Mouse (Mus musculus) lung, embryonic 14.5 days (tissue): ENCODE results near the gene C030005K15Rik. TPM values are rescaled to one million over a fixed set of nuclear protein-coding genes. Genes with fewer than 3 reads are reported as not detected.
"Not testable (repeated sequence)": the region's sequence is repeated elsewhere in the genome, so short reads cannot be mapped to it uniquely, and the experiment has no call there.

Experiments
- ATAC-seq: fragments of 200-750 bp; cut with Nextera tagmentation; 2 replicates; pipeline ENCODE4 v1.8.0; 2017; ENCODE audit warnings: mild to moderate bottlenecking, moderate TSS enrichment, moderate library complexity; ENCODE audit not compliant: insufficient read depth
- DNase-seq: peaks from one replicate; pipeline ENCODE4 v3.0.0-alpha.2; 2015
- H3K27ac ChIP-seq: fragments of 300-500 bp; sonication (generic); 2 replicates; pipeline ENCODE4 v1.5.1; 2014; ENCODE audit warnings: low read depth, mild to moderate bottlenecking, moderate library complexity
- H3K27me3 ChIP-seq: fragments of 300-500 bp; sonication (generic); 2 replicates; pipeline ENCODE4 v1.6.1; 2014; ENCODE audit warnings: low read length, control low read depth; ENCODE audit not compliant: insufficient read depth
- H3K36me3 ChIP-seq: fragments of 300-500 bp; sonication (generic); 2 replicates; pipeline ENCODE4 v1.6.1; 2014; ENCODE audit warnings: control low read depth; ENCODE audit not compliant: insufficient read depth
- H3K4me1 ChIP-seq: fragments of 300-500 bp; sonication (generic); 2 replicates; pipeline ENCODE4 v1.6.1; 2014; ENCODE audit warnings: antibody characterized with exemption, control low read depth; ENCODE audit not compliant: insufficient read depth
- H3K4me2 ChIP-seq: fragments of 300-500 bp; sonication (generic); 2 replicates; pipeline ENCODE4 v1.6.1; 2014; ENCODE audit warnings: mild to moderate bottlenecking
- H3K4me3 ChIP-seq: fragments of 300-500 bp; sonication (generic); 2 replicates; pipeline ENCODE4 v1.5.1; 2014; ENCODE audit warnings: low read depth, low read length
- H3K9ac ChIP-seq: fragments of 300-500 bp; sonication (generic); 2 replicates; pipeline ENCODE4 v1.6.1; 2014
- H3K9me3 ChIP-seq: fragments of 300-500 bp; sonication (generic); 2 replicates; pipeline ENCODE4 v1.6.1; 2016; ENCODE audit warnings: low read depth, low read length, control low read depth
- CTCF ChIP-seq: IDR thresholded peaks from 2 replicates; pipeline ENCODE4 v1.5.1; 2016; ENCODE audit warnings: antibody characterized with exemption, low read depth
- WGBS: fragments of 180-500 bp; shearing (Covaris S2); extraction: QIAGEN DNeasy Blood & Tissue Kit; methylation state at CpG from one replicate; pipeline ENCODE4 v1.1.7; 2014; 5-methylcytosine and 5-hydroxymethylcytosine counted together
- polyA plus RNA-seq: library from polyadenylated mRNA; unstranded; fragments of >200 nt; fragmentation: Nextera tagmentation; extraction: Ambion mirVana; gene quantifications from 2 replicates; pipeline ENCODE4 v1.2.1, GENCODE M21; 2014

C030005K15Rik gene
- not detected in 2 replicates for polyA plus RNA-seq

GRCm38 (mm10) chr10:97726655-97727054 is at the start of gene C030005K15Rik:
TSS of gene C030005K15Rik (minus strand) at chr10:97726755.
- H3K27ac ChIP-seq, H3K4me1 ChIP-seq, DNase-seq, H3K36me3 ChIP-seq, H3K27me3 ChIP-seq, H3K9ac ChIP-seq, H3K4me3 ChIP-seq, H3K9me3 ChIP-seq, ATAC-seq, H3K4me2 ChIP-seq: not testable (repeated sequence)

- Histone ChIP-seq H3K4me3 (no peak overlapping the region), H3K4me1 (no peaks in the 10 kb centered on the region), H3K36me3 (no peaks in the 10 kb centered on the region), H3K9ac (no peak overlapping the region), H3K4me2 (no peak overlapping the region), H3K27me3 (no peaks in the 10 kb centered on the region), H3K9me3 (no peaks in the 10 kb centered on the region), H3K27ac (no peak overlapping the region)
- DNase-seq (peak; percentile 53), ATAC-seq (no peak)
- peak; percentile 63 for TF ChIP-seq CTCF
- 57% methylated on average over 5 of the region's 5 CpGs for WGBS
These were observed 41.7 kb upstream of the C030005K15Rik start for GRCm38 (mm10) chr10:97768171-97768749.

DNA sequence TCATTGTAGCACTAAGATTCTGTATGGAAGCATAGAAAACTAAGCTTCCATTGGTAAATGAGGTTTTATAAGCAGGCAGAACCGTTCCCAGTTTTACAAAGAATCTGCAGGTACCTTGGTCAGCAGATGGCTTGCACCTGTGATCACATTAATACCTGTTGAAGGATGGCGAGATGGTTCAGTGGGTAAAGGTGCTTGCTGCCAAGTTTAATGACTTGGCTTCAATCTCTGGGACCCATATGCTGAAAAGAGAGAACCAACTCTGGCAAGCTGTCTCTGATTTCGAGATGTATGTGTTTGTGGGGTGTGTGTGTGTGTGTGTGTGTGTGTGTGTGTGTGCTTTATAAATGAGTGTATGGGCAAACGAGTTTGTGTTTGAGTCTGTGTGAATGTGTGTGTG is 27.3 kb upstream of the C030005K15Rik start:
- DNase-seq (no peak), ATAC-seq (no peak)
- Histone ChIP-seq H3K27ac (no peak overlapping the region), H3K4me2 (no peak overlapping the region), H3K36me3 (no peaks in the 10 kb centered on the region), H3K4me3 (no peak overlapping the region), H3K9me3 (no peaks in the 10 kb centered on the region), H3K9ac (no peak overlapping the region), H3K27me3 (no peaks in the 10 kb centered on the region), H3K4me1 (no peaks in the 10 kb centered on the region)
- no peak for TF ChIP-seq CTCF
- 69% methylated on average over 4 of the region's 4 CpGs for WGBS

DNA sequence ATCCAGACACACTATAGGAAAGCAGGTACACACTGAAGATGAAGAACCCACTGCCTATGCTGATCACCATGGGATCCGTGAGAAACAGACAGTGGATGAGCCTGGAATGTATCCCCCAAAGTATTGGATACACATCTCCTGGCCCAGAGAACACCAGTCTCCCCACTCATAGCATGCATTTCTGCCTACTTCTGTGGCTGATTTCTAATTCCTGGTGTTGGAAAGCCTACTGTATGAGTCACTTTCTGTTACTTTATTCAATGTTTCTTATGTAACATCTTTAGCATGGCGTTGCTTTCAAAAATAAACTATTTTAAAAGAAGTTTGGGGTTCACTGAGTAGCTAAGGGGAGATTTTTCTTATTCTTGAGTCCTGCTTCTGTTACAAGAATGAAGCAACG is 20.7 kb upstream of the C030005K15Rik start:
- no peak overlapping the region for H3K9ac ChIP-seq
- H3K9me3 ChIP-seq = no peaks in the 10 kb centered on the region
- H3K27me3 ChIP-seq = no peaks in the 10 kb centered on the region
- ATAC-seq (no peak), DNase-seq (no peak)
- 74% methylated on average over 3 of the region's 3 CpGs for WGBS
- H3K27ac ChIP-seq = no peak overlapping the region
- H3K4me1 ChIP-seq = no peaks in the 10 kb centered on the region
- TF ChIP-seq CTCF = no peak
- no peaks in the 10 kb centered on the region for H3K36me3 ChIP-seq
- H3K4me3 ChIP-seq = no peak overlapping the region
- no peak overlapping the region for H3K4me2 ChIP-seq

GRCm38 (mm10) chr10:97725929-97726328 is 626 bp downstream of the C030005K15Rik start:
- Histone ChIP-seq H3K4me3 (no peak overlapping the region), H3K27me3 (no peaks in the 10 kb centered on the region), H3K4me1 (no peaks in the 10 kb centered on the region), H3K4me2 (no peak overlapping the region), H3K9me3 (no peaks in the 10 kb centered on the region), H3K36me3 (no peaks in the 10 kb centered on the region), H3K27ac (no peak overlapping the region), H3K9ac (no peak overlapping the region)
- ATAC-seq (no peak), DNase-seq (peak; percentile 48)
- no peak for TF ChIP-seq CTCF
- 17% methylated on average over 1 of the region's 1 CpGs for WGBS

GRCm38 (mm10) chr10:97722709-97723108 is 3.8 kb downstream of the C030005K15Rik start:
- WGBS = 95% methylated on average over 9 of the region's 9 CpGs
- no peak for TF ChIP-seq CTCF
- no peak for ATAC-seq

GRCm38 (mm10) chr10:97720625-97721024 is 5.9 kb downstream of the C030005K15Rik start:
- Histone ChIP-seq H3K27ac (no peak overlapping the region), H3K4me1 (no peaks in the 10 kb centered on the region), H3K36me3 (no peaks in the 10 kb centered on the region), H3K9ac (no peak overlapping the region), H3K9me3 (no peaks in the 10 kb centered on the region), H3K27me3 (no peaks in the 10 kb centered on the region), H3K4me2 (no peak overlapping the region), H3K4me3 (no peak overlapping the region)
- ATAC-seq = peak; percentile 83; the same call in 1 of the 2 replicates
- TF ChIP-seq CTCF = no peak
- WGBS = 50% methylated on average over 1 of the region's 1 CpGs
- DNase-seq = peak; percentile 89

More at GRCm38 (mm10) chr10:97722709-97723108, 3.8 kb downstream of the C030005K15Rik start:
- H3K9ac ChIP-seq = no peak overlapping the region
- H3K4me1 ChIP-seq = no peaks in the 10 kb centered on the region
- no peak overlapping the region for H3K4me3 ChIP-seq
- H3K27me3 ChIP-seq = no peaks in the 10 kb centered on the region
- H3K36me3 ChIP-seq = no peaks in the 10 kb centered on the region
- no peak for DNase-seq
- H3K9me3 ChIP-seq = no peaks in the 10 kb centered on the region
- no peak overlapping the region for H3K27ac ChIP-seq
- H3K4me2 ChIP-seq = no peak overlapping the region
